8 mouse cellular contexts compared by ENCODE assay signal in genomic region chr9:110781256-110781721, GRCm38 (mm10). TPM values are rescaled to one million over a fixed set of nuclear protein-coding genes. Genes with fewer than 3 reads are reported as not detected.
DNase-seq lines count a peak whose midpoint lies in the region; ATAC-seq and TF ChIP-seq lines count a peak whose summit lies in the region.

No protein-coding gene starts in this region.

- peak overlapping the region; percentile 0 for H3K4me3 ChIP-seq in bone marrow, adult 2 months (replicated peaks; ENCODE audit: control insufficient read depth, low read depth, low read length)
- peak overlapping the region; percentile 47 for H3K4me3 ChIP-seq in embryonic facial prominence, embryonic 15.5 days (replicated peaks)
- peak overlapping the region; percentile 48 for H3K4me3 ChIP-seq in kidney, embryonic 14.5 days (ENCODE audit: low read length)
- H3K4me3 ChIP-seq in limb, embryonic 15.5 days, result peak overlapping the region; percentile 49

- WGBS in bone marrow, adult 2 months, result under 1% methylated on average over 42 of the region's 43 CpGs
- under 1% methylated on average over 41 of the region's 43 CpGs for WGBS in embryonic facial prominence, embryonic 15.5 days
- WGBS in kidney, embryonic 14.5 days, result 1% methylated on average over 43 of the region's 43 CpGs
- under 1% methylated on average over 43 of the region's 43 CpGs for WGBS in limb, embryonic 15.5 days

- H3K9me3 ChIP-seq in embryonic facial prominence, embryonic 15.5 days (replicated peaks), result no peaks in the 10 kb centered on the region
- no peaks in the 10 kb centered on the region for H3K9me3 ChIP-seq in kidney, embryonic 14.5 days (ENCODE audit: control insufficient read depth, low read length)
- H3K9me3 ChIP-seq in limb, embryonic 15.5 days, result no peaks in the 10 kb centered on the region

- no peak for TF ChIP-seq POLR2A in bone marrow, adult 2 months (IDR thresholded peaks at IDR 0.05; ENCODE audit: borderline replicate concordance, control insufficient read depth, low read depth, low read length)

- H3K4me1 ChIP-seq in bone marrow, adult 2 months (ENCODE audit: control insufficient read depth, insufficient read depth, low read length), result no peaks in the 10 kb centered on the region
- H3K4me1 ChIP-seq in embryonic facial prominence, embryonic 15.5 days, result peaks cover 50% of the 10 kb centered on the region
- H3K4me1 ChIP-seq in kidney, embryonic 14.5 days (ENCODE audit: control insufficient read depth, insufficient read depth, low read length), result peaks cover 7% of the 10 kb centered on the region; the same call in 1 of the 2 replicates
- peaks cover 35% of the 10 kb centered on the region for H3K4me1 ChIP-seq in limb, embryonic 15.5 days

- no peaks in the 10 kb centered on the region for H3K36me3 ChIP-seq in embryonic facial prominence, embryonic 15.5 days
- H3K36me3 ChIP-seq in kidney, embryonic 14.5 days (ENCODE audit: control insufficient read depth, insufficient read depth, low read length), result no peaks in the 10 kb centered on the region
- no peaks in the 10 kb centered on the region for H3K36me3 ChIP-seq in limb, embryonic 15.5 days

- peak; percentile 83 for TF ChIP-seq CTCF in bone marrow, adult 2 months (IDR thresholded peaks at IDR 0.05; ENCODE audit: control insufficient read depth, insufficient read depth, low read length)

- H3K27ac ChIP-seq in bone marrow, adult 2 months (ENCODE audit: control insufficient read depth, insufficient read depth, low read depth, low read length, poor library complexity), result no peak overlapping the region
- H3K27ac ChIP-seq in embryonic facial prominence, embryonic 15.5 days (replicated peaks), result peak overlapping the region; percentile 87
- H3K27ac ChIP-seq in kidney, embryonic 14.5 days (ENCODE audit: low read depth, low read length), result no peak overlapping the region
- peak overlapping the region; percentile 82 for H3K27ac ChIP-seq in limb, embryonic 15.5 days

- H3K9ac ChIP-seq in embryonic facial prominence, embryonic 15.5 days, result peak overlapping the region; percentile 39
- peak overlapping the region; percentile 70 for H3K9ac ChIP-seq in kidney, embryonic 14.5 days (ENCODE audit: low read depth, low read length)
- peak overlapping the region; percentile 37 for H3K9ac ChIP-seq in limb, embryonic 15.5 days

- H3K4me2 ChIP-seq in embryonic facial prominence, embryonic 15.5 days (replicated peaks), result peak overlapping the region; percentile 79
- H3K4me2 ChIP-seq in kidney, embryonic 14.5 days (replicated peaks; ENCODE audit: low read depth, low read length), result peak overlapping the region; percentile 87
- H3K4me2 ChIP-seq in limb, embryonic 15.5 days, result peak overlapping the region; percentile 80

- ATAC-seq in embryonic facial prominence, embryonic 15.5 days (ENCODE audit: insufficient number of reproducible peaks, low FRiP score, low TSS enrichment, low read depth), result peak; percentile 93
- peak; percentile 95 for ATAC-seq in kidney, embryonic 14.5 days (ENCODE audit: low FRiP score, low TSS enrichment)
- ATAC-seq in limb, embryonic 15.5 days (ENCODE audit: insufficient number of reproducible peaks, low FRiP score, low TSS enrichment, low read depth), result peak; percentile 91

- H3K27me3 ChIP-seq in embryonic facial prominence, embryonic 15.5 days, result peaks cover 4% of the 10 kb centered on the region; the same call in 1 of the 2 replicates
- H3K27me3 ChIP-seq in kidney, embryonic 14.5 days (ENCODE audit: control insufficient read depth, insufficient read depth, low read length), result no peaks in the 10 kb centered on the region
- peaks cover 4% of the 10 kb centered on the region; the same call in 1 of the 2 replicates for H3K27me3 ChIP-seq in limb, embryonic 15.5 days

- DNase-seq in 416B (ENCODE audit: low read depth), result peak; percentile 89
- peak; percentile 88 to 93 for DNase-seq in heart, adult 9 months (ENCODE audit: low spot score in 2 of 2)
- peak; percentile 73 to 87 for DNase-seq in monocyte, adult 2 months (ENCODE audit: low read depth in 1 of 2, low spot score in 2 of 2)
- peak; percentile 80 to 81 for DNase-seq in spleen, postnatal 36 days (ENCODE audit: low spot score in 2 of 2)

RNA-seq across cellular contexts. Expression of gene Prss42, which starts 16.7 kb away (rescaled TPM):
- polyA plus RNA-seq in bone marrow, adult 2 months (2011; ENCODE audit: insufficient read depth, insufficient read length, low replicate concordance, missing spikeins), result not detected in 2 replicates
- not detected in 2 replicates for polyA plus RNA-seq in embryonic facial prominence, embryonic 15.5 days (2015; fragmentation: Nextera tagmentation; extraction: Ambion mirVana)
- not detected in 2 replicates for polyA plus RNA-seq in kidney, embryonic 14.5 days (2014; fragmentation: Nextera tagmentation; extraction: Ambion mirVana)
- polyA plus RNA-seq in limb, embryonic 15.5 days (2015; fragmentation: Nextera tagmentation; extraction: Ambion mirVana), result not detected in 2 replicates

RNA-seq across cellular contexts. Expression of gene Prss44, which starts 32.5 kb away (rescaled TPM):
- not detected in 2 replicates for polyA plus RNA-seq in bone marrow, adult 2 months (2011; ENCODE audit: insufficient read depth, insufficient read length, low replicate concordance, missing spikeins)
- not detected in 2 replicates for polyA plus RNA-seq in embryonic facial prominence, embryonic 15.5 days (2015; fragmentation: Nextera tagmentation; extraction: Ambion mirVana)
- polyA plus RNA-seq in kidney, embryonic 14.5 days (2014; fragmentation: Nextera tagmentation; extraction: Ambion mirVana), result not detected in 2 replicates
- not detected in 2 replicates for polyA plus RNA-seq in limb, embryonic 15.5 days (2015; fragmentation: Nextera tagmentation; extraction: Ambion mirVana)

RNA-seq across cellular contexts. Expression of gene Pth1r, which starts 34.3 kb away (rescaled TPM):
- polyA plus RNA-seq in bone marrow, adult 2 months (2011; ENCODE audit: insufficient read depth, insufficient read length, low replicate concordance, missing spikeins), result 9.1 and 10.1 TPM in 2 replicates
- polyA plus RNA-seq in embryonic facial prominence, embryonic 15.5 days (2015; fragmentation: Nextera tagmentation; extraction: Ambion mirVana), result 133 and 145 TPM in 2 replicates
- 27.3 and 40.9 TPM in 2 replicates for polyA plus RNA-seq in kidney, embryonic 14.5 days (2014; fragmentation: Nextera tagmentation; extraction: Ambion mirVana)
- polyA plus RNA-seq in limb, embryonic 15.5 days (2015; fragmentation: Nextera tagmentation; extraction: Ambion mirVana), result 82.6 and 110 TPM in 2 replicates

RNA-seq across cellular contexts. Expression of gene Myl3, which starts 39.6 kb away (rescaled TPM):
- polyA plus RNA-seq in bone marrow, adult 2 months (2011; ENCODE audit: insufficient read depth, insufficient read length, low replicate concordance, missing spikeins), result 2.2 and 4.2 TPM in 2 replicates
- 7.5 and 8.5 TPM in 2 replicates for polyA plus RNA-seq in embryonic facial prominence, embryonic 15.5 days (2015; fragmentation: Nextera tagmentation; extraction: Ambion mirVana)
- 0.96 and 1.4 TPM in 2 replicates for polyA plus RNA-seq in kidney, embryonic 14.5 days (2014; fragmentation: Nextera tagmentation; extraction: Ambion mirVana)
- 16.3 and 125 TPM in 2 replicates for polyA plus RNA-seq in limb, embryonic 15.5 days (2015; fragmentation: Nextera tagmentation; extraction: Ambion mirVana)

RNA-seq across cellular contexts. Expression of gene Prss43, which starts 45.2 kb away (rescaled TPM):
- not detected in 2 replicates for polyA plus RNA-seq in bone marrow, adult 2 months (2011; ENCODE audit: insufficient read depth, insufficient read length, low replicate concordance, missing spikeins)
- not detected in 2 replicates for polyA plus RNA-seq in embryonic facial prominence, embryonic 15.5 days (2015; fragmentation: Nextera tagmentation; extraction: Ambion mirVana)
- polyA plus RNA-seq in kidney, embryonic 14.5 days (2014; fragmentation: Nextera tagmentation; extraction: Ambion mirVana), result not detected in 2 replicates
- not detected in 2 replicates for polyA plus RNA-seq in limb, embryonic 15.5 days (2015; fragmentation: Nextera tagmentation; extraction: Ambion mirVana)

Comparison
In these comparisons a context has a peak if more than half of its experiments do, and no peak if none do; other contexts are left out.
1. H3K27ac ChIP-seq: peak in embryonic facial prominence, embryonic 15.5 days (single experiment) and limb, embryonic 15.5 days (single experiment); none in bone marrow, adult 2 months (single experiment) and kidney, embryonic 14.5 days (single experiment).
2. Peak in every context shown above with its lines, with median percentiles within 50 percentile points of each other: DNase-seq, H3K4me3 ChIP-seq, ATAC-seq, H3K4me2 ChIP-seq and H3K9ac ChIP-seq.